Mouse (Mus musculus) spleen, postnatal 4 days (tissue): ENCODE results near the gene Map3k7.

Experiments
- DNase-seq, 2 experiments: peaks; one replicate each; pipeline ENCODE4 v3.0.0; 2022; ENCODE audit warnings: low spot score in 2 of 2

The Map3k7 gene

GRCm38 (mm10) chr4:32057102-32057501 is 93.2 kb downstream of the Map3k7 start:
- DNase-seq, result peak in 1 of 2 experiments; percentile 21

GRCm38 (mm10) chr4:32060686-32061085 is 96.8 kb downstream of the Map3k7 start:
- DNase-seq, result no peak

- DNase-seq, result no peak
Measured at GRCm38 (mm10) chr4:32062381-32063059, 98.6 kb downstream of the Map3k7 start.

- DNase-seq, result no peak
Measured at GRCm38 (mm10) chr4:32063291-32063690, 99.4 kb downstream of the Map3k7 start.
